Mouse (Mus musculus) thymus, postnatal 10 days (tissue): ENCODE measurements around the gene Rgs8.

ENCODE experiments used
- DNase-seq, 2 experiments: peaks; one replicate each; pipeline ENCODE4 v3.0.0; 2021; ENCODE audit warnings: low spot score in 2 of 2

Gene Rgs8

GRCm38 (mm10) chr1:153742374-153743155 is 89.7 kb downstream of the Rgs8 start:
- DNase-seq: peak; percentile 58 to 85

DNA sequence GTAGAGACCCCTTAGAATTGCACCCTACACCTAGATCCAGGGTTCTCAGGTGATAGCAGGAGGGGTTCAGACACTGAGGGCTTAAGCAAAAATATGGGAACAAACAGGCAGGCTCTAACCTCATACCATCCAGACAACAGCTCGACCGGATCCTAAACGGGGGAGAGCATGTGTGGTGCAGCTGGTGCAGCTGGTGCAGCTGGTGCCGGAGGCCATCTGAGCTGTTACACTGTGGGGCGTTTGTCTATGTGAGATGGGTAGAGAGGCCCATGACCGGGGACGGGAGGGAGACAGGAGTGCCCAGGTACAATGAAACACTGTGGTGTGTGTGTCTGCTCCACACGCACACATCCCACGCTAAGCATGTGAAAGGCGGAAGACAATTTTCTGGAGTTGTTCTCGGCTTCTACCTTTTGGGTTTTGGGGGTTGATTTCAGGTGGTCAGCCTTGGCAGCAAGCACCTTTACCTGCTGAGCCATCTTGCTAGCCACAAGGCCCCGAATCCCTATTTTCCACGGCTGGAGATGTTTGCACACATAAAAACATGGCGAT is 93.4 kb downstream of the Rgs8 start:
- DNase-seq: peak in 1 of 2 experiments; percentile 49

DNA sequence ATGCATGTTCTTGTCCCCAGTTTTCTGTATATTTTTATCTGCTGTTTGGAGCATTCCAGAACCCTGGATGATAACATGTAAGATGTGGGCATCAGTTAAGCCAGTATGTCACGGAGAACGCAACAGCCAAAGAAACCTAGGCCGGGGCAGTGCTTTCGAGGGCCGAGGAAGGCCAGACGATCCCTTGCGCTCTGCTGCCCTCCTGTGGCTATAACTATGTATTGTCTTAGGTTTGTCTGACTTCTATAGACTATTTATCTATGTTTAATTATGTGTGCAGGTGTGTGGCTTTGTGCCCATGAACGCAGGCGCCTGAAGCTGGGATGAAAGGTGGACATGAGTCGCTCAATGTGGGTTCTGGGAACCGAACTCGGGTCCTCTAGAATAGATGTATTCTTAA is 93.9 kb downstream of the Rgs8 start:
- DNase-seq: peak; percentile 61 to 81

DNA sequence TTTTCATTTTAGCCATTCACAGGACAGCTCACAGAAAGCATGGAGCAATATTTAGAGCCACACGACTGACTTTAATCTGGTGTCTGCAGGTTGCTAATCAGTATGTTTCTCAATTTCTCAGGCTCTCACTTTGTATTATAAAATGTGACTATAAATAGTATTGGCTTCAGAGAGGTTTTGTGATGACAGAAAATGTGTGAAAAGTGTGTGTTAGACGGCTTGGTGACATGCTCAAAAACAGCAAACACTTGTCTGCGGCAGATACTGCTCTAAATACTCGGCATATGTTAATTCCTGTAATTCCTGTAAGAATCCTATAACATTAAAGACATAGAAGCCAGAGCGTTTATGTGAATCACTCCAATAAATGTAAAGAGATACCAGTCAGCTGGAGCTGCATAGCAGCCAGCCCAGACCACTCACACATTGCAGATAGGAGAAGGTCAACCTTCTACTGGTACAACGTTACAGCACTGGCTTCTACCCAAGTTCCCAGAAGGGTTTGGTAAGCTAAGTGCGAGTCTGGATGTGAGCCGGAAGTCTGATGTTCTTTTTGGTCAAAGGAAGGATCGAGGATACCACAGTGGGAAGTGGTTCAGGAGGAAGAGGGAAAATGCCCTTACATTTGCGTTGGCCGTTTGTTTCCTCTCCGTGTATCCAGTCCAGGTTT is 95.2 kb downstream of the Rgs8 start:
- no peak for DNase-seq

GRCm38 (mm10) chr1:153748549-153748948 is 95.7 kb downstream of the Rgs8 start:
- DNase-seq: peak; percentile 71 to 74

DNA sequence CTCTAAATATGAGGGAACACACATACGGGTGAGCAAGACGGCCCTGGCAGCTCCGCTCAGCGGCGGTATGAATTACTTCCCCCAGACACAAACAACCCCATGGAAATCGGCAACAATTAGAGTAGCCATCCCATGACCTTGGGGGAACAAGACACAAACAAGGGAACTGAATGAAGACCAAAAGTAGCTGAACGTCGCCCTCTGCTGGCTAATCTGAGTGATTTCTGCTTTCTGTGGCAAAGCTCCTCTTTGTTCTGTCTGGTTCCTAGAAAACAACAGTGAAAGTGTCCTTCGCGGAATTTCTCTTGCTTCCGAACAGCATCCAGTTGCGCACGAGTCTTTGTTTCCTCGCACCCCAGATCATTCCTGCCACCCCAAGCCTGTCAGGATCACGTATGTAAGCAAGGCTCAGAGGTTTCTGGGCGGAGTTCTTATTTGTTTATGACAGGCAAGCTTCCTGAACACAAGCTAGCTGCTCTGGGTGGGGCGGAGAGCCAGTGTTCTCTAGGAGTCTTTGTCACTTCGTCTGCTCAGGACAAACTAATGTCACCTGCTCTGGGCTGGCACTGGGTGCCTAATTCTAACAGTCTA is 96.5 kb downstream of the Rgs8 start, which contains the start of gene Rnasel:
Gene Rnasel, plus strand, starts transcription at position 216 of the 591 bp plus-strand sequence.
- DNase-seq: peak; percentile 39 to 74
